Comparison of ENCODE assay signal across 25 mouse cellular contexts in genomic region chr13:58824752-58825151, GRCm38 (mm10). TPM values are rescaled to one million over a fixed set of nuclear protein-coding genes. Genes with fewer than 3 reads are reported as not detected.
DNase-seq lines count a peak whose midpoint lies in the region; ATAC-seq and TF ChIP-seq lines count a peak whose summit lies in the region.
"Had no signal": no experiment of that assay in that cellular context is flagged by ENCODE, and none has a peak within 500 bp of the region (broad histone marks: within the 10 kb centered on the region; RNA-seq: fewer than 3 reads in every experiment).

No protein-coding gene starts in this region.

- no peaks in the 10 kb centered on the region for H3K27me3 ChIP-seq in hindbrain, postnatal 0 days (ENCODE audit: insufficient read depth, low read length)
- H3K27me3 ChIP-seq in hindbrain, embryonic 12.5 days, result no peaks in the 10 kb centered on the region
- no peaks in the 10 kb centered on the region for H3K27me3 ChIP-seq in forebrain, embryonic 14.5 days (replicated peaks; ENCODE audit: control insufficient read depth, insufficient read depth, low read length)
- H3K27me3 ChIP-seq: CH12.LX; embryonic facial prominence, embryonic 15.5 days; heart, embryonic 15.5 days; hindbrain, embryonic 15.5 days had no signal

- no peak overlapping the region for H3K9ac ChIP-seq in hindbrain, postnatal 0 days (replicated peaks; ENCODE audit: low read length)
- H3K9ac ChIP-seq in hindbrain, embryonic 12.5 days, result no peak overlapping the region
- no peak overlapping the region for H3K9ac ChIP-seq in forebrain, embryonic 14.5 days (ENCODE audit: low read length)
- H3K9ac ChIP-seq: embryonic facial prominence, embryonic 15.5 days; forebrain, postnatal 0 days; heart, embryonic 15.5 days; hindbrain, embryonic 15.5 days had no signal

- no peaks in the 10 kb centered on the region for H3K36me3 ChIP-seq in hindbrain, postnatal 0 days (ENCODE audit: insufficient read depth, low read length)
- H3K36me3 ChIP-seq in hindbrain, embryonic 12.5 days, result peaks cover 6% of the 10 kb centered on the region; the same call in 1 of the 2 replicates
- no peaks in the 10 kb centered on the region for H3K36me3 ChIP-seq in forebrain, embryonic 14.5 days (ENCODE audit: control insufficient read depth, insufficient read depth, low read length)
- H3K36me3 ChIP-seq: embryonic facial prominence, embryonic 15.5 days; heart, embryonic 15.5 days had no signal

- no peaks in the 10 kb centered on the region for H3K9me3 ChIP-seq in hindbrain, postnatal 0 days (ENCODE audit: low read length)
- H3K9me3 ChIP-seq in hindbrain, embryonic 12.5 days (replicated peaks), result peaks cover 4% of the 10 kb centered on the region; the same call in 1 of the 2 replicates
- no peaks in the 10 kb centered on the region for H3K9me3 ChIP-seq in forebrain, embryonic 14.5 days (replicated peaks; ENCODE audit: control insufficient read depth, low read length)
- H3K9me3 ChIP-seq: embryonic facial prominence, embryonic 15.5 days; heart, embryonic 15.5 days; hindbrain, embryonic 15.5 days had no signal

- H3K27ac ChIP-seq in hindbrain, postnatal 0 days, result peak overlapping the region; percentile 51; the same call in 1 of the 2 replicates
- H3K27ac ChIP-seq in hindbrain, embryonic 12.5 days, result no peak overlapping the region
- no peak overlapping the region for H3K27ac ChIP-seq in forebrain, embryonic 14.5 days (ENCODE audit: low read depth, low read length)
- H3K27ac ChIP-seq: embryonic facial prominence, embryonic 15.5 days; heart, adult 2 months; heart, embryonic 15.5 days; hindbrain, embryonic 10.5 days; hindbrain, embryonic 15.5 days had no signal

- TF ChIP-seq CTCF in hindbrain, postnatal 0 days (IDR thresholded peaks at IDR 0.05; ENCODE audit: low read depth), result no peak

- no peak overlapping the region for H3K4me3 ChIP-seq in hindbrain, postnatal 0 days (ENCODE audit: low read length)
- H3K4me3 ChIP-seq in hindbrain, embryonic 12.5 days, result no peak overlapping the region
- no peak overlapping the region for H3K4me3 ChIP-seq in forebrain, embryonic 14.5 days (ENCODE audit: low read depth, low read length)
- H3K4me3 ChIP-seq: embryonic facial prominence, embryonic 15.5 days; erythroblast, embryonic 14.5 days; forebrain, embryonic 10.5 days; heart, adult 2 months; heart, embryonic 15.5 days; hindbrain, embryonic 10.5 days; hindbrain, embryonic 15.5 days had no signal

- ATAC-seq in hindbrain, postnatal 0 days, result peak; percentile 24; the same call in 1 of the 2 replicates
- ATAC-seq in hindbrain, embryonic 12.5 days (ENCODE audit: low FRiP score), result no peak
- ATAC-seq in forebrain, embryonic 14.5 days, result no peak
- ATAC-seq: forebrain, postnatal 0 days; inflammation-experienced regulatory T-cells, adult 6 months; intestine, postnatal 0 days had no signal

- H3K4me1 ChIP-seq in hindbrain, postnatal 0 days (ENCODE audit: insufficient read depth, low read length), result peaks cover 10% of the 10 kb centered on the region
- H3K4me1 ChIP-seq in hindbrain, embryonic 12.5 days, result peaks cover 11% of the 10 kb centered on the region; the same call in 1 of the 2 replicates
- H3K4me1 ChIP-seq in forebrain, embryonic 14.5 days (ENCODE audit: control insufficient read depth, insufficient read depth, low read length), result peaks cover 8% of the 10 kb centered on the region; the same call in 1 of the 2 replicates
- H3K4me1 ChIP-seq: embryonic facial prominence, embryonic 15.5 days; heart, embryonic 15.5 days had no signal

- intact Hi-C loops in heart, postnatal 10 days (cut with DNase I), result no loop called here

- H3K4me2 ChIP-seq in hindbrain, postnatal 0 days (ENCODE audit: low read depth, low read length), result no peak overlapping the region
- no peak overlapping the region for H3K4me2 ChIP-seq in hindbrain, embryonic 12.5 days (replicated peaks)
- H3K4me2 ChIP-seq in forebrain, embryonic 14.5 days (ENCODE audit: low read length), result no peak overlapping the region
- H3K4me2 ChIP-seq: embryonic facial prominence, embryonic 15.5 days; heart, embryonic 11.5 days; heart, embryonic 15.5 days; hindbrain, embryonic 15.5 days had no signal

- peak; percentile 39 for DNase-seq in hindbrain, postnatal 0 days (ENCODE audit: low spot score)
- peak; percentile 14 for DNase-seq in Muller cell, postnatal 12 days (ENCODE audit: inconsistent ontology term)
- DNase-seq in cerebellum, adult 18-20 months, result peak; percentile 61 to 62
- peak; percentile 89 to 91 for DNase-seq in cerebellum, postnatal 10 days
- no peak for DNase-seq in heart, postnatal 10 days
- DNase-seq in lung, postnatal 14 days, result no peak
- no peak for DNase-seq in forebrain, embryonic 14.5 days (ENCODE audit: low spot score)
- DNase-seq: adrenal gland, adult 2 months; adrenal gland, postnatal 25 days; embryo, embryonic 11 days; forebrain, postnatal 0 days; gastrocnemius, postnatal 14 days; heart, adult 2 months; kidney, adult 9 months had no signal

- WGBS in hindbrain, postnatal 0 days, result 51% methylated on average over 7 of the region's 7 CpGs
- WGBS in hindbrain, embryonic 12.5 days, result 88% methylated on average over 7 of the region's 7 CpGs
- 81% methylated on average over 7 of the region's 7 CpGs for WGBS in forebrain, embryonic 14.5 days

RNA-seq across cellular contexts. Expression of gene Ntrk2, which starts 18.4 kb away (rescaled TPM):
- 229 and 233 TPM in 2 replicates for total RNA-seq in hindbrain, postnatal 0 days (2014; rRNA removed)
- polyA plus RNA-seq in hindbrain, postnatal 0 days (2015; fragmentation: Nextera tagmentation; extraction: Ambion mirVana), result 158 and 160 TPM in 2 replicates
- polyA plus RNA-seq in hindbrain, embryonic 12.5 days (2016; fragmentation: Nextera tagmentation; extraction: Ambion mirVana), result 65.4 and 71.2 TPM in 2 replicates
- total RNA-seq in heart, postnatal 10 days (2021), result 1 to 10 TPM; 2.1 to 3.5 TPM
- 49.9 and 66.7 TPM in 2 replicates for polyA plus RNA-seq in forebrain, embryonic 14.5 days (2014; fragmentation: Nextera tagmentation; extraction: Ambion mirVana)
- total RNA-seq: CH12.LX had no signal
- polyA plus RNA-seq: erythroblast, embryonic 14.5 days had no signal

Comparison
In these comparisons a context has a peak if more than half of its experiments do, and no peak if none do; other contexts are left out.
1. DNase-seq: peak in hindbrain, postnatal 0 days (single experiment), Muller cell, postnatal 12 days (single experiment), cerebellum, adult 18-20 months (2 of 2) and cerebellum, postnatal 10 days (2 of 2); none in heart, postnatal 10 days (0 of 2), lung, postnatal 14 days (single experiment) and forebrain, embryonic 14.5 days (single experiment).